21 mouse cellular contexts compared by ENCODE assay signal in genomic region chr6:88884690-88885089, GRCm38 (mm10).
"Had no signal": no experiment of that assay in that cellular context is flagged by ENCODE, and none has a peak within 500 bp of the region (broad histone marks: within the 10 kb centered on the region; RNA-seq: fewer than 3 reads in every experiment).

No protein-coding gene starts in this region.

- H3K27me3 ChIP-seq: limb, embryonic 12.5 days; limb, embryonic 15.5 days had no signal

- H3K9me3 ChIP-seq: limb, embryonic 12.5 days; limb, embryonic 15.5 days had no signal

- H3K27ac ChIP-seq: kidney, postnatal 0 days; layer of hippocampus, adult 2 months; left cerebral cortex, adult 2 months; limb, embryonic 12.5 days; limb, embryonic 15.5 days; liver, embryonic 14.5 days; macrophage; stomach, postnatal 0 days had no signal

- H3K4me1 ChIP-seq: limb, embryonic 12.5 days; limb, embryonic 15.5 days had no signal

- ATAC-seq: liver, postnatal 0 days; lung, postnatal 0 days had no signal

- DNase-seq: kidney, postnatal 25 days; layer of hippocampus, postnatal 36 days; left cerebral cortex, postnatal 4 days; liver, postnatal 0 days; lung, embryonic 14.5 days; midbrain, embryonic 14.5 days; right cerebral cortex, adult 18-20 months; right cerebral cortex, postnatal 14 days; right cerebral cortex, postnatal 4 days; thymus, adult 2 months; thymus, postnatal 14 days; thymus, postnatal 4 days had no signal

- H3K4me3 ChIP-seq: layer of hippocampus, adult 2 months; left cerebral cortex, adult 2 months; limb, embryonic 12.5 days; limb, embryonic 15.5 days had no signal
